Mouse (Mus musculus): Measurements from ENCODE around the gene Lctl.
"Not testable (repeated sequence)": the region's sequence is repeated elsewhere in the genome, so short reads cannot be mapped to it uniquely, and the experiment has no call there.

The Lctl gene

GRCm38 (mm10) chr9:64119898-64120297, 3.0 kb downstream of the Lctl start:
- no peak for DNase-seq (ENCODE audit: low read depth, low spot score)

- DNase-seq (ENCODE audit: low read depth, low spot score): no peak
Observed at GRCm38 (mm10) chr9:64120584-64121277, 3.8 kb downstream of the Lctl start.

GRCm38 (mm10) chr9:64122601-64123000, 5.7 kb downstream of the Lctl start:
- DNase-seq (ENCODE audit: low read depth, low spot score): no peak

GRCm38 (mm10) chr9:64124846-64125245, 7.9 kb downstream of the Lctl start:
- not testable (repeated sequence) for DNase-seq (ENCODE audit: low read depth, low spot score)

- no peak for DNase-seq (ENCODE audit: low read depth, low spot score)
Observed at GRCm38 (mm10) chr9:64125307-64125706, 8.4 kb downstream of the Lctl start.

GRCm38 (mm10) chr9:64126121-64126520, 9.2 kb downstream of the Lctl start:
- no peak for DNase-seq (ENCODE audit: low read depth, low spot score)

- no peak for DNase-seq (ENCODE audit: low read depth, low spot score)
Observed at GRCm38 (mm10) chr9:64131623-64132022, 14.7 kb downstream of the Lctl start.

GRCm38 (mm10) chr9:64138896-64139295, 21.9 kb downstream of the Lctl start:
- not testable (repeated sequence) for DNase-seq (ENCODE audit: low read depth, low spot score)

GRCm38 (mm10) chr9:64139879-64140278, 22.9 kb downstream of the Lctl start:
- DNase-seq (ENCODE audit: low read depth, low spot score): no peak

- no peak for DNase-seq (ENCODE audit: low read depth, low spot score)
Observed at GRCm38 (mm10) chr9:64156641-64157040, 39.7 kb downstream of the Lctl start.

- no peak for DNase-seq (ENCODE audit: low read depth, low spot score)
Observed at GRCm38 (mm10) chr9:64160471-64160870, 43.5 kb downstream of the Lctl start.

GRCm38 (mm10) chr9:64169967-64170366, 53.0 kb downstream of the Lctl start:
- not testable (repeated sequence) for DNase-seq (ENCODE audit: low read depth, low spot score)

GRCm38 (mm10) chr9:64172145-64172815, 55.3 kb downstream of the Lctl start:
- DNase-seq (ENCODE audit: low read depth, low spot score): no peak

- DNase-seq (ENCODE audit: low read depth, low spot score): peak; percentile 91
Observed at GRCm38 (mm10) chr9:64172816-64173665, 56.1 kb downstream of the Lctl start, which contains the start of the genes Zwilch and Rpl4. TSS of gene Zwilch (minus strand) at chr9:64173104. TSS of gene Rpl4 (plus strand) at chr9:64173375.

GRCm38 (mm10) chr9:64173666-64174220, 56.8 kb downstream of the Lctl start:
- no peak for DNase-seq (ENCODE audit: low read depth, low spot score)

GRCm38 (mm10) chr9:64174341-64174740, 57.4 kb downstream of the Lctl start:
- DNase-seq (ENCODE audit: low read depth, low spot score): no peak

- DNase-seq (ENCODE audit: low read depth, low spot score): no peak
Observed at GRCm38 (mm10) chr9:64174766-64175165, 57.8 kb downstream of the Lctl start.

- no peak for DNase-seq (ENCODE audit: low read depth, low spot score)
Observed at GRCm38 (mm10) chr9:64175378-64175777, 58.4 kb downstream of the Lctl start.

- no peak for DNase-seq (ENCODE audit: low read depth, low spot score)
Observed at GRCm38 (mm10) chr9:64178610-64178973, 61.6 kb downstream of the Lctl start.

GRCm38 (mm10) chr9:64178974-64179646, 62.2 kb downstream of the Lctl start, which contains the start of gene Snapc5:
TSS of gene Snapc5 (plus strand) at chr9:64179274.
- DNase-seq (ENCODE audit: low read depth, low spot score): peak; percentile 81

- DNase-seq (ENCODE audit: low read depth, low spot score): not testable (repeated sequence)
Observed at GRCm38 (mm10) chr9:64183295-64183694, 66.3 kb downstream of the Lctl start.
